Mouse (Mus musculus): Measurements from ENCODE around the gene Dcn.

DNA sequence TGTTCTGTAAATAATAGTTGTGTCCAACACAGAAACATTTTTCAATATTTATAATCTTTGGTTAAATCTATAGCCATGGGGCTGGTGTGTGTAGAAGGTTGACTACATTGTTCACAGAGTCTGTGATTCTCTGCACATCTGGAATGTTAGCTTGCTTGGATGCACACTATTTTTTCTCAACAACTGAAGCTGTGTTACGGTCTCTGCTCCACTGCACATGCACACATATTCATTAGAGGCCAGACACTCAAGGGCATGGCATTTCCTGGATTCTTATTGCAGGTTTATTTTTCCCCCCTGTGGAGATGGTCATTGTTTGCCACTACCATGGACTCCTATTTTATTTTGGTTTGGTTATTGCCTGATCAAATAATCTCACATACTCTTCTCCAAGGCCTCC lies 26.5 kb upstream of the Dcn start:
- TF ChIP-seq CTCF (IDR thresholded peaks at IDR 0.05; ENCODE audit: low read depth, low read length) (no peak), TAL1 (conservative IDR thresholded peaks at IDR 0.05; ENCODE audit: low read depth, low read length) (no peak)

Measured in G1E (cell line).